Mouse (Mus musculus) yolk sac, embryonic 10.5 days (tissue): Measurements from ENCODE around the gene Tex33.
A peak's percentile ranks its signal among the peaks of the same experiment; 100 is the strongest.
"Not testable (repeated sequence)": the region's sequence is repeated elsewhere in the genome, so short reads cannot be mapped to it uniquely, and the experiment has no call there.

ENCODE experiments used
- DNase-seq: peaks from one replicate; pipeline ENCODE4 v3.0.0-alpha.2; 2017; ENCODE audit warnings: low spot score

Gene Tex33

GRCm38 (mm10) chr15:78374204-78374603, 21.5 kb downstream of the Tex33 start:
- DNase-seq: no peak

- DNase-seq: no peak
Observed at GRCm38 (mm10) chr15:78372796-78373195, 22.9 kb downstream of the Tex33 start.

- no peak for DNase-seq
Observed at GRCm38 (mm10) chr15:78369641-78370040, 26.1 kb downstream of the Tex33 start.

DNA sequence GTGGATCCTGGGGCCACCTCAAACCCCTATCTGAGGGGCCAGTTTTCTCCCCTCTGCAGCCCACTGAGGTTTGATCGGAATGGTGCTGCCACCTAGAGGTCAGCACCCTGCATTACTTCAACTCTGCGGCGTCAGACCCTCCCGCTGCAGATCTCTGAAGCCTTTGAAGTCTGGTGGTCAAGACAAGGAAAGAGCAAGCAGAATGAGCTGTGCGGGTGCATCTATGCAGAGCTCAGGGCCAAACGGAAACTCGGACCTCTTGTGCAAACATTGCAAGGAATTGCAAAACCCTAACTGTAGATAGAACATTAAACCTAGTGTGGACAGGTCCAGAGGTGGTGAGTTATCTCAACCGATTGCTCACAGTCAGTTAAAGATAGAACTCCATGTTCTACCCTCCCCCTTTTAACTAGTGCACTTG, 26.8 kb downstream of the Tex33 start:
- DNase-seq: peak; percentile 85

DNA sequence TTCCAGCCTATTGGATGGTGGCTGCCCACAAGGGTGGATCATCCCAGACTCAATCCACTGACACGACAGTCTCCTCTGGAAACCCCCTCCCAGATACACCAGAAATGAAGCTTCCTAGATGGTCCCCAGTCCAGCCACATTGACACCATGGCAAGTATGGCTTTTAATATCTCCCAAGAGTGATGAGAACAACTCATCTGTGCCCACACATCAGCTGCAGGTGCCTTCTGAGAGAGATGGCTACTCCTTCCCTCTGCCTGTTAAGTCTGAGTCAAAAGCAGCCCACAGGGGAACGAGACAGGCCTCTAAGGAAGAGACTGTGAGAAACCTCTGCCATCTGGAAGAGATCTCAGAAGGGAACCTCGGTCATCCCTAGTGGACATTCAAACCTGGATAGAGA, 27.9 kb downstream of the Tex33 start:
- no peak for DNase-seq

GRCm38 (mm10) chr15:78366875-78367274, 28.8 kb downstream of the Tex33 start:
- DNase-seq: no peak

DNA sequence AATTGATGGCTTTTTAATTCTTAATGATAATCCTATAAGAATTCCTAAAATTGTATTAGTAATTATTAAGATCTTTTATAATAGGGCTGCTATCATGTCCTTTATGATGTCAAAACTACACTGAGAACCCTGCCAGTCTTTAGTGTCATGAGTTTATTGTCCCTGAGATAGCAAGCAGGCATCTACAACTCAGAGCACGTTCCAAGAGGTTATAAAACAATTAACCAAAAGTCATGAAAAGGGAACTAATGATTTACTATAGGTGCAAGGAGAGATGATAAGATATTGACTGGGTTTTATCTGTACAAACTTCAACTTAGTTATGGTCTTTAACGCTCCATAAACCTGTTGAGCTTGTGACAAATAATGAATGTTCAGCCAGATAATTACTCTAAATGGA, 29.8 kb downstream of the Tex33 start:
- DNase-seq: no peak

GRCm38 (mm10) chr15:78355548-78355947, 40.2 kb downstream of the Tex33 start:
- no peak for DNase-seq

GRCm38 (mm10) chr15:78354958-78355357, 40.8 kb downstream of the Tex33 start:
- no peak for DNase-seq

GRCm38 (mm10) chr15:78351586-78352165, 44.0 kb downstream of the Tex33 start:
- DNase-seq: no peak

DNA sequence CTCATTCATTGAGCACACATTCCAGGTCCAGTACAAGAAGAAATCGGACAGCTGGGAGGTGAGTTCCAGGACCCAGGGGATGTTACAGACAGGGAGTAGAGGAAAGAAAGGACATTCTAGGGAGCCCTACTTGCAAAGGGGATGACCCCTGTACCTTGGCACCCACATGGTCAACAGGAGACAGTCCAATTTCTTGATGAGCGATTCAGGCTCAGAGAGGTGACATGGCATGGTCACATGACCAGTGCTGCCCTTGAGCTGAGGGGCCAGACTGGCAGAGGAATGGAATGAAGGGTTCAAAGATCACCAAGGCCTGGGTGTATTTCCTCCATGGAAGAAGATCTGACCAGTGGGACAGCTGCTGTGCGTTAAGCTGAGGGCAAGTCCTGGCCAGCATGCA, 51.1 kb downstream of the Tex33 start:
- DNase-seq: no peak

DNA sequence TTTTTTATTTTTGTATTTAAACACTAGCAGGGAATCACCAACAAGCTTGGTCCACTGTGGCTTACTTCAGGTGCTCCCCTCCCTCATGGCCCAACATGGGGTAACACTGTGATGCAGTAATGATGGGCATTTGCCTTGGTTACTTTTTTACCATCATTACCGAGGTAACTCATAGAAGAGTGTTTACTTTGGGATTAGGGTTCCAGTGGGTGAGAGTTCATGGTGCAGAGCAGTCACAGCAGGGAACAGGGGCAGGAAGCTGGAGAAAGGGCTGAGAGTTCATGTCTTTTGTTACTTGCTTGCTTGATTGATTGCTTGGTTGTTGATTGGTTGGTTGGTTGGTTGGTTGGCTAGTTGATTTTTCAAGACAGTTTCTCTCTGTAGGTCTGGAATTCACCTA, 52.0 kb downstream of the Tex33 start:
- DNase-seq: peak; percentile 50

- DNase-seq: not testable (repeated sequence)
Observed at GRCm38 (mm10) chr15:78340919-78341318, 54.8 kb downstream of the Tex33 start.

DNA sequence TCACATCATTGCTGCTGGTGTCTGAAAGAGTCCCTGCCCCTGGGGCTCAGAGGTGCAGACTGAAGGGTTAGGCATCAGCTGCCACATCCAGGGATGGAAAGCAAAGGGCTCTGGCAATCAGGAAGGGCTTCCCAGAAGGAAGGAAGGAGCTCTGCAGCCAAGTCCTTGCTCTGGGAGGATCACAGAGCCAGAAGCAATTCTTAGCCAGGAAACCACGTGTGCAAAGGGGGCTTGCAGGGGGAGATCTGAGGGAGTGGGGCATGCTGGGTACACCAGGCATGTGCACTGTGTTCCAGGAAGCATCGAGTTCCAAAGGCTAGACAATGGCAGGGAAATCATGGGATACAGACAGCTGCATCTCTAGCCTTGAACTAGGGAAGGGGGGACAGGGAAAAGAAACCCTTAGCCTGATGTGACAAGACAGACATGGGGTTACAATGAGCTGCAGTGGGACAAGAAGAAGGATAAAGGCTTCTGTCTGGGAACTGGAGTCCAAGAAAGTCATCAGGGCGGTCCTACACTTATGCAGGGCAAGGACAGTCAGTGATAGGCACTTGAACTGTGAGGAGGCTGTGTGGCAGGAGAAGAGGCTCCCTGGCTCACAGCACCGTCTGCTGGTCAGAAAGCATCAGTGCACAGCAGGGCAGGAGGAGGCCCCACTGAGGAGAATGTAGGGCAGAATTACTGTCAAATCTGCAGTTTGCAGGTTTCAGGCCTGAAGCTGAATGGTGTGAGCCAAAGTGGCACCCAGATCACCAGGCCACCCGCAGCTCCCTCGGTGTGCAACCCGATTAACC, 55.9 kb downstream of the Tex33 start:
- peak; percentile 23 for DNase-seq

DNA sequence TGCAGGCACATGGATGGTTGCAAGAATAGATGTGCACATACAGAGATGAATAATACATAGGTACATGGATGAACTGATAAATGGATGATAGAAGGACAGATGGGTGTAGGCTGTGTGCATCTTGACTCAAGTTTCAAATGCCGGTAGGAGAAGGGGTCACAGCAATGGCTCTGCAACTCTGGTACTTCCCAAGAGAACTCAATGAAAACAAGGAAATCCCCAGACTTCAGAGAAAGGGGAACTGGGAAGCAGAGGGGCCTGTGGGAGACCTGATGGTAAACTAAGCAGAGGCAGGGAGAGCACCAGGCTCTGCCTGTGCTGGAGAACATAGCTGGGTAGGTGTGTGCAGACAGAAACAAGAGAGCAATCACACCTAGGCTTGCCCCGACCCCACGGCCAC, 61.3 kb downstream of the Tex33 start:
- DNase-seq: no peak

DNA sequence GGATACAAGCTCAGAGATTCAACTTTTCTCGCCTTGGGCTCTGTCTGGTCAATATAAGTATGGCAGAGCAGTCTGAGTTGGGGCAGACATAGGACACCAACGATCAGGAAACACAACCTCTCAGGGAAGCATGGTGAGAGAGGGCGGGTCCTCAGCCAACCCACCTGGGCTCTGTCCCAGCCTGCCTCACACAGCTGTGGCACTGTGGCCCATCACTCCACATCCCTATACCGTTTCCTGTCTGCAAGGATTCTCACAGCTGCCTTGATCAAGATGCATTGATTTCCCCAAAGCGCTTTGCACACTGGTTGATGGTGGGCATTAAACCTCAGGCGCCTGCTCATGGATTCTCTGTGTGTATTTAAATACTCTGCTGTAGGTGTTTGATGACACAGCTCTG, 62.7 kb downstream of the Tex33 start:
- DNase-seq: no peak

DNA sequence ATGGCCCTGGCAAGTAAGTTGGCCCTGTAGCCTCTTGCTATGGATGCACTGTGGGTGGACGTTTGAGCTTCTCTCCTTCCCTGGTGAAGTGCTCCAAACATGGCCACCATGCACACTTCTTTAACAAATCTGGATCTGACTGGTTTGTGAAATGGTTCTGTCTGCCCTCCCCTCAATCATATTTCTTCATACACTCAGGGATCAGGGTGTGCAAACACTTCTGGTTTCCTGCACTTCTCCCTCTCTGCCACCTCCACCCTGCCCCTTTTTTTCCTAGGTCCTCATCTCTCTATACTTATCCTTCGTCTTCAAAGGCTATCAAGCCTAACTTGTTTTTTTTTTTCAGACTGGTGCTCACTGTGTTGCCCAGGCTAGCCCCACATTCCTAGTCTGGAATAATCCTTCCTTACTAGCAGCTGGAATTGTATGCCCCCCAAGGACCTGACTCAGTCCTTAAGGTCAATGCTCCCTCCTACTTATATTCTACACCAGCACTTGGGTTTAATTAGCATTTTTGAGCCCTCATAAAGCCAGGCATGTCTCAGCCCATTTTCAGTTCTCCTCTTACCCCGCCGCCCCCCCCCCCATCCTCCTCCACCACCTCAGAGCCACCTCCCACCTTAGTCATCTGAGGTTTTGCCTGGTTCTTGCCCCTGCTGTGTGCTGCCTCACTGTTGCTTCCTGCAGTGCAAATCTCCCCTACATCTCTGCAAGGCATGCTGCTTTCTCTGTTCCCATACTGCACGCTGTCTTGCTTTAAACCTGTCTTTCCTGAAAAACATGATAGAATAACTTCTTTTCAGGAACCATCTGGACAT, 64.0 kb downstream of the Tex33 start:
- DNase-seq: no peak

DNA sequence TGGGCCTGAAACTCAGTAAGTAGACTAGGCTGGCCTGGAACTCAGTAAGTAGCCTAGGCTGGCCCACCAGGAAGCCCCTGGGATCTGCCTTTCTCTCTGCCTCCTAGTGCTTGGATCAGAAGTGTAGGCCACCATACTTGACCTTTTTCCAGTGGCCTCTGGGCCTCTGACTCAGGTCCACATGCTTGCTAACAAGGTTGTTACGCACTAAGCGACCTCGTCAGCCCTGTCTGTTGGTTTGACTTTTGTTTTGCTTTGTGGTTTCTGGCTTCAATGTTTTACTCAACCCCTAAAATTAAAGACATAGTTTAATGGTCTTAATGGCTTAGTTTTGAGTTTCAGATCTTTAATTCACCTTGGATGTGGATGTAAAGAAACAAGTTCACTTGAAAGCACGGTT, 65.0 kb downstream of the Tex33 start:
- no peak for DNase-seq

GRCm38 (mm10) chr15:78329972-78330371, 65.7 kb downstream of the Tex33 start:
- not testable (repeated sequence) for DNase-seq

- DNase-seq: no peak
Observed at GRCm38 (mm10) chr15:78328520-78329097, 67.1 kb downstream of the Tex33 start.
